Mouse (Mus musculus) spleen, adult 2 months (tissue): ENCODE results near the gene Rcan2.

Source experiments
- CTCF ChIP-seq: fragments of 200-500 bp; IDR thresholded peaks from 2 replicates; pipeline ENCODE4 v1.5.1; 2011; ENCODE audit warnings: mild to moderate bottlenecking, inconsistent platforms; ENCODE audit not compliant: insufficient read depth, insufficient read length, insufficient replicate concordance; ENCODE audit errors: extremely low read depth
- POLR2A ChIP-seq: fragments of 200-500 bp; IDR thresholded peaks from 2 replicates; pipeline ENCODE4 v1.6.1; 2011; ENCODE audit warnings: low read depth, low read length, inconsistent platforms

- TF ChIP-seq POLR2A = no peak
- no peak for TF ChIP-seq CTCF
Measured at GRCm38 (mm10) chr17:43982505-43982904, 181.4 kb downstream of the Rcan2 start.
